Mouse (Mus musculus) layer of hippocampus, adult 11-12 months (tissue): ENCODE data around the gene Sestd1.

Experiments
- DNase-seq: peaks from one replicate; pipeline ENCODE4 v3.0.0; 2022; ENCODE audit warnings: low spot score

Sestd1 gene

GRCm38 (mm10) chr2:77133407-77133806 lies 147.0 kb downstream of the Sestd1 start:
- no peak for DNase-seq
